In the genomic region with DNA sequence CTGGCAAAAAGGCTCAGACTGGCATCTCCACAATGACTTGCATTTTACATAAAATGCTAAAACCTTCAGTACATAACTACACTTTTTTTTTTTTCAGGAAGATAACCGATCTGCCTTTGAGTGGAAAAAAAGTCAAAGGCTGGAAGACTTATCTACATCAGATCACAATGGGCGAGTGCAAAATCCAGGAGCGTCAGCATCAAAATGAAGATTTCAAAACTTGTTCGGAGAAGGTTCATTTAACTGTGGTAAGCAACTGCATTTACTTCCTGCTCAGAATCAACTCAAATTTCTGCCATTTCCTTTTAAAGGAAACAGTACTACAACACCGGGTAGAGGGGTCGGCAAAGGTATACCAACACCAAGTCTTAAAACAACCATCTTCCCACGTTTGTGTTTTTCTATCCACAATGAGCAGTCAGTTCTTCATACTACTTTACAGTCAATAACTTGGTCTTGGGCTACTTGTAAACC, we compare ENCODE assay signal across 8 mouse cellular contexts. TPM values are rescaled to one million over a fixed set of nuclear protein-coding genes. Genes with fewer than 3 reads are reported as not detected.
A peak's percentile ranks its signal among the peaks of the same experiment; 100 is the strongest.
DNase-seq lines count a peak whose midpoint lies in the region; ATAC-seq and TF ChIP-seq lines count a peak whose summit lies in the region.

No protein-coding gene starts in this region.

- WGBS in lung, adult 2 months: 3% methylated on average over 7 of the region's 7 CpGs
- 11% methylated on average over 7 of the region's 7 CpGs for WGBS in intestine, embryonic 15.5 days
- 20% methylated on average over 7 of the region's 7 CpGs for WGBS in neural tube, embryonic 14.5 days

- DNase-seq in lung, adult 2 months: no peak
- no peak for DNase-seq in lung, postnatal 10 days
- no peak for DNase-seq in adrenal gland, adult 18-20 months (ENCODE audit: low spot score in 2 of 2)
- no peak for DNase-seq in adrenal gland, postnatal 10 days
- no peak for DNase-seq in gastrocnemius, postnatal 25 days

- H3K36me3 ChIP-seq in intestine, embryonic 15.5 days: no peaks in the 10 kb centered on the region
- H3K36me3 ChIP-seq in neural tube, embryonic 14.5 days (ENCODE audit: control insufficient read depth, insufficient read depth, low read length): no peaks in the 10 kb centered on the region

- H3K4me2 ChIP-seq in intestine, embryonic 15.5 days (replicated peaks): peak overlapping the region; percentile 75
- H3K4me2 ChIP-seq in neural tube, embryonic 14.5 days (ENCODE audit: low read depth, low read length): peak overlapping the region; percentile 91

- H3K4me1 ChIP-seq in lung, adult 2 months (ENCODE audit: control insufficient read depth, insufficient read depth, low read length): peaks cover 8% of the 10 kb centered on the region
- peaks cover 4% of the 10 kb centered on the region for H3K4me1 ChIP-seq in cortical plate, adult 2 months (ENCODE audit: control insufficient read depth, insufficient read depth, low read length)
- peaks cover 5% of the 10 kb centered on the region; the same call in 1 of the 2 replicates for H3K4me1 ChIP-seq in intestine, embryonic 15.5 days (replicated peaks)
- peaks cover 17% of the 10 kb centered on the region for H3K4me1 ChIP-seq in neural tube, embryonic 14.5 days (ENCODE audit: control insufficient read depth, insufficient read depth, low read length)

- ATAC-seq in intestine, embryonic 15.5 days: no peak
- no peak for ATAC-seq in neural tube, embryonic 14.5 days (ENCODE audit: low read depth)

- no peaks in the 10 kb centered on the region for H3K27me3 ChIP-seq in intestine, embryonic 15.5 days (replicated peaks)
- H3K27me3 ChIP-seq in neural tube, embryonic 14.5 days (ENCODE audit: control insufficient read depth, insufficient read depth, low read length): no peaks in the 10 kb centered on the region

- no peak for TF ChIP-seq POLR2A in lung, adult 2 months (IDR thresholded peaks at IDR 0.05; ENCODE audit: borderline replicate concordance, extremely low read depth, low read depth, low read length)
- TF ChIP-seq POLR2A in cortical plate, adult 2 months (IDR thresholded peaks at IDR 0.05; ENCODE audit: extremely low read depth, insufficient read depth, low read length): no peak

- TF ChIP-seq CTCF in lung, adult 2 months (IDR thresholded peaks at IDR 0.05; ENCODE audit: insufficient read depth, low read length): no peak
- TF ChIP-seq CTCF in cortical plate, adult 2 months (IDR thresholded peaks at IDR 0.05; ENCODE audit: extremely low read depth, insufficient read depth, low read length): no peak

- no peaks in the 10 kb centered on the region for H3K9me3 ChIP-seq in intestine, embryonic 15.5 days
- H3K9me3 ChIP-seq in neural tube, embryonic 14.5 days (ENCODE audit: control insufficient read depth, low read length): no peaks in the 10 kb centered on the region

- H3K4me3 ChIP-seq in lung, adult 2 months (replicated peaks; ENCODE audit: extremely low read depth, low read depth, low read length): peak overlapping the region; percentile 94
- H3K4me3 ChIP-seq in cortical plate, adult 2 months (ENCODE audit: insufficient read depth, low read length): peak overlapping the region; percentile 89; the same call in 1 of the 2 replicates
- H3K4me3 ChIP-seq in intestine, embryonic 15.5 days (replicated peaks): peak overlapping the region; percentile 86
- peak overlapping the region; percentile 90 for H3K4me3 ChIP-seq in neural tube, embryonic 14.5 days (ENCODE audit: low read depth, low read length)

- H3K9ac ChIP-seq in intestine, embryonic 15.5 days: peak overlapping the region; percentile 92
- peak overlapping the region; percentile 88 for H3K9ac ChIP-seq in neural tube, embryonic 14.5 days (replicated peaks; ENCODE audit: low read depth, low read length)

- no peak overlapping the region for H3K27ac ChIP-seq in cortical plate, adult 2 months (ENCODE audit: insufficient read depth, low read length)
- H3K27ac ChIP-seq in intestine, embryonic 15.5 days: peak overlapping the region; percentile 98
- peak overlapping the region; percentile 91; the same call in 1 of the 2 replicates for H3K27ac ChIP-seq in neural tube, embryonic 14.5 days (ENCODE audit: low read depth, low read length)

RNA-seq across cellular contexts. Expression of gene Ggnbp2, which starts 1.8 kb away (rescaled TPM):
- 28.1 and 42.2 TPM in 2 replicates for polyA plus RNA-seq in lung, adult 2 months (2012; rRNA removed)
- 104 and 108 TPM in 2 replicates for polyA plus RNA-seq in cortical plate, adult 2 months (2012; rRNA removed)
- polyA plus RNA-seq in intestine, embryonic 15.5 days (2015; fragmentation: Nextera tagmentation; extraction: Ambion mirVana): 78.7 and 83.1 TPM in 2 replicates
- 74.7 and 85.7 TPM in 2 replicates for polyA plus RNA-seq in neural tube, embryonic 14.5 days (2014; fragmentation: Nextera tagmentation; extraction: Ambion mirVana)
- 10 to 100 TPM; 75.4 to 83.9 TPM for total RNA-seq in adrenal gland, adult 18-20 months (2021)
- total RNA-seq in adrenal gland, postnatal 10 days (2021): 10 to 100 TPM; 65.3 to 75.2 TPM
- 10 to 100 TPM; 27.9 to 34.0 TPM for total RNA-seq in gastrocnemius, postnatal 25 days (2021)

RNA-seq across cellular contexts. Expression of gene Myo19, which starts 11.1 kb away (rescaled TPM):
- 6.9 and 8.0 TPM in 2 replicates for polyA plus RNA-seq in lung, adult 2 months (2012; rRNA removed)
- 14.6 and 16.1 TPM in 2 replicates for polyA plus RNA-seq in cortical plate, adult 2 months (2012; rRNA removed)
- 7.6 and 7.8 TPM in 2 replicates for polyA plus RNA-seq in intestine, embryonic 15.5 days (2015; fragmentation: Nextera tagmentation; extraction: Ambion mirVana)
- 6.4 and 6.9 TPM in 2 replicates for polyA plus RNA-seq in neural tube, embryonic 14.5 days (2014; fragmentation: Nextera tagmentation; extraction: Ambion mirVana)
- 10 to 100 TPM in 1 of 2 experiments, 1 to 10 TPM in 1; 9.4 to 11.6 TPM for total RNA-seq in adrenal gland, adult 18-20 months (2021)
- total RNA-seq in adrenal gland, postnatal 10 days (2021): 10 to 100 TPM; 16.6 to 20.0 TPM
- 1 to 10 TPM; 3.6 to 4.0 TPM for total RNA-seq in gastrocnemius, postnatal 25 days (2021)

RNA-seq across cellular contexts. Expression of gene Pigw, which starts 11.3 kb away (rescaled TPM):
- polyA plus RNA-seq in lung, adult 2 months (2012; rRNA removed): 1.1 and 2.3 TPM in 2 replicates
- 4.0 and 4.9 TPM in 2 replicates for polyA plus RNA-seq in cortical plate, adult 2 months (2012; rRNA removed)
- 2.8 and 3.4 TPM in 2 replicates for polyA plus RNA-seq in intestine, embryonic 15.5 days (2015; fragmentation: Nextera tagmentation; extraction: Ambion mirVana)
- 2.8 and 2.9 TPM in 2 replicates for polyA plus RNA-seq in neural tube, embryonic 14.5 days (2014; fragmentation: Nextera tagmentation; extraction: Ambion mirVana)
- 1 to 10 TPM; 7.7 to 7.9 TPM for total RNA-seq in adrenal gland, adult 18-20 months (2021)
- 1 to 10 TPM; 7.1 to 8.3 TPM for total RNA-seq in adrenal gland, postnatal 10 days (2021)
- total RNA-seq in gastrocnemius, postnatal 25 days (2021): 1 to 10 TPM; 4.6 to 5.1 TPM

RNA-seq across cellular contexts. Expression of gene Dhrs11, which starts 40.0 kb away (rescaled TPM):
- 19.5 and 21.3 TPM in 2 replicates for polyA plus RNA-seq in lung, adult 2 months (2012; rRNA removed)
- 14.4 and 15.4 TPM in 2 replicates for polyA plus RNA-seq in cortical plate, adult 2 months (2012; rRNA removed)
- 64.4 and 78.1 TPM in 2 replicates for polyA plus RNA-seq in intestine, embryonic 15.5 days (2015; fragmentation: Nextera tagmentation; extraction: Ambion mirVana)
- 7.9 and 9.9 TPM in 2 replicates for polyA plus RNA-seq in neural tube, embryonic 14.5 days (2014; fragmentation: Nextera tagmentation; extraction: Ambion mirVana)
- total RNA-seq in adrenal gland, adult 18-20 months (2021): 10 to 100 TPM; 41.5 to 53.6 TPM
- 10 to 100 TPM; 40.8 to 45.8 TPM for total RNA-seq in adrenal gland, postnatal 10 days (2021)
- total RNA-seq in gastrocnemius, postnatal 25 days (2021): 10 to 100 TPM; 34.1 to 35.2 TPM

RNA-seq across cellular contexts. Expression of gene Znhit3, which starts 47.3 kb away (rescaled TPM):
- 6.5 and 7.7 TPM in 2 replicates for polyA plus RNA-seq in lung, adult 2 months (2012; rRNA removed)
- polyA plus RNA-seq in cortical plate, adult 2 months (2012; rRNA removed): 47.6 and 53.4 TPM in 2 replicates
- polyA plus RNA-seq in intestine, embryonic 15.5 days (2015; fragmentation: Nextera tagmentation; extraction: Ambion mirVana): 51.6 and 57.1 TPM in 2 replicates
- 70.9 and 86.2 TPM in 2 replicates for polyA plus RNA-seq in neural tube, embryonic 14.5 days (2014; fragmentation: Nextera tagmentation; extraction: Ambion mirVana)
- 1 to 10 TPM; 8.8 to 9.9 TPM for total RNA-seq in adrenal gland, adult 18-20 months (2021)
- 10 to 100 TPM; 10.8 TPM for total RNA-seq in adrenal gland, postnatal 10 days (2021)
- total RNA-seq in gastrocnemius, postnatal 25 days (2021): 10 to 100 TPM in 1 of 2 experiments, 1 to 10 TPM in 1; 9.6 to 10.2 TPM
